Mouse (Mus musculus) kidney, adult 2 months (tissue): ENCODE measurements around the gene Zfp800. TPM values are rescaled to one million over a fixed set of nuclear protein-coding genes. Genes with fewer than 3 reads are reported as not detected.

Experiments
- DNase-seq: peaks from one replicate; pipeline ENCODE4 v3.0.0; 2021
- H3K27ac ChIP-seq: fragments of 200-500 bp; 2 replicates; pipeline ENCODE4 v1.5.1; 2012; ENCODE audit warnings: low read depth, low read length, control low read depth, inconsistent platforms; ENCODE audit not compliant: insufficient read depth
- H3K27me3 ChIP-seq: fragments of 200-500 bp; replicated peaks from 2 replicates; pipeline ENCODE4 v1.6.1; 2012; ENCODE audit warnings: mild to moderate bottlenecking, moderate library complexity, low read length, inconsistent platforms; ENCODE audit not compliant: control insufficient read depth, insufficient read depth
- H3K36me3 ChIP-seq: fragments of 200-500 bp; 2 replicates; pipeline ENCODE4 v1.6.1; 2012; ENCODE audit warnings: mild to moderate bottlenecking, moderate library complexity, low read length, inconsistent platforms; ENCODE audit not compliant: control insufficient read depth, insufficient read depth
- H3K4me1 ChIP-seq: fragments of 200-500 bp; 2 replicates; pipeline ENCODE4 v1.6.1; 2011; ENCODE audit warnings: low read length; ENCODE audit not compliant: control insufficient read depth, insufficient read depth
- H3K4me3 ChIP-seq: fragments of 200-500 bp; 2 replicates; pipeline ENCODE4 v1.5.1; 2011; ENCODE audit warnings: mild to moderate bottlenecking, low read depth, low read length, control low read depth; ENCODE audit not compliant: insufficient read depth
- CTCF ChIP-seq: fragments of 200-500 bp; conservative IDR thresholded peaks from 2 replicates; pipeline ENCODE4 v1.5.1; 2011; ENCODE audit warnings: low read depth, mild to moderate bottlenecking, control low read depth, low read length, moderate library complexity, mixed read lengths; ENCODE audit not compliant: insufficient read depth, insufficient read length
- POLR2A ChIP-seq: fragments of 200-500 bp; IDR thresholded peaks from one replicate; pipeline ENCODE4 v1.6.1; 2011; ENCODE audit warnings: low read depth, low read length, control low read depth
- WGBS: fragments of 180-500 bp; shearing (Covaris S2); methylation state at CpG from one replicate; pipeline ENCODE4 v1.1.7; 2018; 5-methylcytosine and 5-hydroxymethylcytosine counted together
- polyA plus RNA-seq: library from polyadenylated mRNA; depleted of rRNA; stranded (reverse); fragments of >200 nt; gene quantifications from 2 replicates; pipeline ENCODE4 v1.2.3, GENCODE M21; 2012; rRNA removed

Zfp800 gene
- polyA plus RNA-seq, 1 experiment: 2.8 TPM

- WGBS: 29% methylated on average over 4 of the region's 4 CpGs
- H3K4me3 ChIP-seq: no peak overlapping the region
- H3K4me1 ChIP-seq: no peaks in the 10 kb centered on the region
- H3K36me3 ChIP-seq: no peaks in the 10 kb centered on the region
- DNase-seq: no peak
- H3K27ac ChIP-seq: no peak overlapping the region
- no peak for TF ChIP-seq CTCF
- no peak for TF ChIP-seq POLR2A
- no peaks in the 10 kb centered on the region for H3K27me3 ChIP-seq
Observed at GRCm38 (mm10) chr6:28203454-28203853, 194.4 kb downstream of the Zfp800 start.

- H3K4me1 ChIP-seq: no peaks in the 10 kb centered on the region
- H3K36me3 ChIP-seq: no peaks in the 10 kb centered on the region
- no peak overlapping the region for H3K27ac ChIP-seq
- no peak overlapping the region for H3K4me3 ChIP-seq
- DNase-seq: no peak
- WGBS: 46% methylated on average over 6 of the region's 6 CpGs
- no peak for TF ChIP-seq CTCF
- TF ChIP-seq POLR2A: no peak
- H3K27me3 ChIP-seq: no peaks in the 10 kb centered on the region
Observed at GRCm38 (mm10) chr6:28202833-28203232, 195.0 kb downstream of the Zfp800 start.

- WGBS: 55% methylated on average over 2 of the region's 2 CpGs
- H3K27me3 ChIP-seq: no peaks in the 10 kb centered on the region
- no peak for TF ChIP-seq CTCF
- no peak for TF ChIP-seq POLR2A
- DNase-seq: no peak
- no peaks in the 10 kb centered on the region for H3K36me3 ChIP-seq
- H3K4me1 ChIP-seq: no peaks in the 10 kb centered on the region
- H3K27ac ChIP-seq: no peak overlapping the region
- H3K4me3 ChIP-seq: no peak overlapping the region
Observed at GRCm38 (mm10) chr6:28193901-28194300, 203.9 kb downstream of the Zfp800 start.

GRCm38 (mm10) chr6:28191935-28192334, 205.9 kb downstream of the Zfp800 start:
- H3K4me1 ChIP-seq: no peaks in the 10 kb centered on the region
- no peaks in the 10 kb centered on the region for H3K36me3 ChIP-seq
- no peak overlapping the region for H3K4me3 ChIP-seq
- H3K27me3 ChIP-seq: no peaks in the 10 kb centered on the region
- TF ChIP-seq POLR2A (no peak), CTCF (no peak)
- WGBS: 93% methylated on average over 2 of the region's 2 CpGs
- no peak overlapping the region for H3K27ac ChIP-seq
- no peak for DNase-seq

Other genes with a start within 250 kb of the Zfp800 start
- gene Arf5, start 25.6 kb upstream of the Zfp800 start, polyA plus RNA-seq: 303 and 332 TPM in 2 replicates
- gene Fscn3, start 29.8 kb upstream of the Zfp800 start, polyA plus RNA-seq: 0.05 and 0.12 TPM in 2 replicates
- gene Gcc1, start 30.4 kb upstream of the Zfp800 start, polyA plus RNA-seq: 5.1 and 6.6 TPM in 2 replicates
- not detected in 2 replicates for gene Pax4, start 51.3 kb upstream of the Zfp800 start, polyA plus RNA-seq
- 41.0 and 47.1 TPM in 2 replicates for gene Snd1, start 77.1 kb upstream of the Zfp800 start, polyA plus RNA-seq